Mouse (Mus musculus) lung, postnatal 0 days (tissue): Measurements from ENCODE around the gene Bach2. TPM values are rescaled to one million over a fixed set of nuclear protein-coding genes. Genes with fewer than 3 reads are reported as not detected.

Source experiments
- ATAC-seq: fragments of 200-750 bp; cut with Nextera tagmentation; 2 replicates; pipeline ENCODE4 v1.8.0; 2017; ENCODE audit warnings: moderate library complexity
- DNase-seq: peaks from one replicate; pipeline ENCODE4 v3.0.0-alpha.2; 2016; ENCODE audit warnings: low spot score
- H3K27ac ChIP-seq: fragments of 300-500 bp; sonication (generic); 2 replicates; pipeline ENCODE4 v1.5.1; 2014; ENCODE audit warnings: antibody characterized with exemption, mild to moderate bottlenecking, low read length, mixed read lengths
- H3K27me3 ChIP-seq: fragments of 300-500 bp; sonication (generic); replicated peaks from 2 replicates; pipeline ENCODE4 v1.6.1; 2014; ENCODE audit warnings: low read length, mixed read lengths; ENCODE audit not compliant: insufficient read depth
- H3K36me3 ChIP-seq: fragments of 300-500 bp; sonication (generic); 2 replicates; pipeline ENCODE4 v1.6.1; 2014; ENCODE audit warnings: low read length, mixed read lengths; ENCODE audit not compliant: insufficient read depth
- H3K4me1 ChIP-seq: fragments of 300-500 bp; sonication (generic); 2 replicates; pipeline ENCODE4 v1.6.1; 2014; ENCODE audit warnings: antibody characterized with exemption, low read depth, low read length, mixed read lengths; ENCODE audit not compliant: insufficient read depth
- H3K4me2 ChIP-seq: fragments of 300-500 bp; sonication (generic); replicated peaks from 2 replicates; pipeline ENCODE4 v1.6.1; 2014; ENCODE audit warnings: low read depth, mild to moderate bottlenecking, low read length, moderate library complexity, mixed read lengths
- H3K4me3 ChIP-seq: fragments of 300-500 bp; sonication (generic); 2 replicates; pipeline ENCODE4 v1.5.1; 2014; ENCODE audit warnings: low read depth, low read length
- H3K9ac ChIP-seq: fragments of 300-500 bp; sonication (generic); replicated peaks from 2 replicates; pipeline ENCODE4 v1.6.1; 2014; ENCODE audit warnings: low read depth, mild to moderate bottlenecking
- H3K9me3 ChIP-seq: fragments of 300-500 bp; sonication (generic); 2 replicates; pipeline ENCODE4 v1.6.1; 2016; ENCODE audit warnings: low read length, mixed read lengths
- CTCF ChIP-seq: IDR thresholded peaks from 2 replicates; pipeline ENCODE4 v1.5.1; 2016; ENCODE audit warnings: antibody characterized with exemption, mild to moderate bottlenecking
- EP300 ChIP-seq: IDR thresholded peaks from 2 replicates; pipeline ENCODE4 v1.6.1; 2016; ENCODE audit warnings: antibody characterized with exemption, mild to moderate bottlenecking, control low read depth
- WGBS: fragments of 180-500 bp; shearing (Covaris S2); extraction: QIAGEN DNeasy Blood & Tissue Kit; methylation state at CpG from one replicate; pipeline ENCODE4 v1.1.7; 2014; 5-methylcytosine and 5-hydroxymethylcytosine counted together
- polyA plus RNA-seq: library from polyadenylated mRNA; unstranded; fragments of >200 nt; fragmentation: Nextera tagmentation; extraction: Ambion mirVana; gene quantifications from 2 replicates; pipeline ENCODE4 v1.2.1, GENCODE M21; 2015

Bach2 gene
- polyA plus RNA-seq, 1 experiment from 2014 or later = 8.8 TPM

GRCm38 (mm10) chr4:32428738-32429137 is 190.1 kb downstream of the Bach2 start:
- Histone ChIP-seq H3K27ac (no peak overlapping the region), H3K27me3 (no peaks in the 10 kb centered on the region), H3K4me2 (no peak overlapping the region), H3K4me3 (no peak overlapping the region), H3K9me3 (no peaks in the 10 kb centered on the region), H3K36me3 (no peaks in the 10 kb centered on the region), H3K4me1 (no peaks in the 10 kb centered on the region), H3K9ac (no peak overlapping the region)
- 77% methylated on average over 9 of the region's 9 CpGs for WGBS
- ATAC-seq (no peak), DNase-seq (no peak)
- TF ChIP-seq CTCF = no peak
- no peak for TF ChIP-seq EP300

GRCm38 (mm10) chr4:32430136-32430535 is 191.5 kb downstream of the Bach2 start:
- ATAC-seq = no peak
- DNase-seq = no peak
- 84% methylated on average over 11 of the region's 11 CpGs for WGBS
- Histone ChIP-seq H3K9ac (no peak overlapping the region), H3K27me3 (no peaks in the 10 kb centered on the region), H3K36me3 (no peaks in the 10 kb centered on the region), H3K4me3 (no peak overlapping the region), H3K4me1 (no peaks in the 10 kb centered on the region), H3K9me3 (no peaks in the 10 kb centered on the region), H3K4me2 (no peak overlapping the region), H3K27ac (no peak overlapping the region)
- TF ChIP-seq CTCF (no peak), EP300 (no peak)

GRCm38 (mm10) chr4:32430981-32431380 is 192.4 kb downstream of the Bach2 start:
- H3K4me2 ChIP-seq = no peak overlapping the region
- H3K4me3 ChIP-seq = no peak overlapping the region
- no peaks in the 10 kb centered on the region for H3K4me1 ChIP-seq
- no peak for DNase-seq
- H3K9me3 ChIP-seq = no peaks in the 10 kb centered on the region
- H3K9ac ChIP-seq = no peak overlapping the region
- no peak overlapping the region for H3K27ac ChIP-seq
- no peak; the same call in 1 of the 2 replicates for ATAC-seq
- H3K36me3 ChIP-seq = no peaks in the 10 kb centered on the region
- TF ChIP-seq EP300 = no peak
- no peak for TF ChIP-seq CTCF
- WGBS = 37% methylated on average over 7 of the region's 7 CpGs
- no peaks in the 10 kb centered on the region for H3K27me3 ChIP-seq

- WGBS = 49% methylated on average over 10 of the region's 10 CpGs
- no peaks in the 10 kb centered on the region for H3K9me3 ChIP-seq
- H3K9ac ChIP-seq = no peak overlapping the region
- H3K36me3 ChIP-seq = no peaks in the 10 kb centered on the region
- H3K4me1 ChIP-seq = no peaks in the 10 kb centered on the region
- H3K27me3 ChIP-seq = no peaks in the 10 kb centered on the region
- DNase-seq (no peak), ATAC-seq (no peak)
- no peak overlapping the region for H3K27ac ChIP-seq
- H3K4me3 ChIP-seq = no peak overlapping the region
- no peak for TF ChIP-seq CTCF
- TF ChIP-seq EP300 = no peak
- no peak overlapping the region for H3K4me2 ChIP-seq
Measured at GRCm38 (mm10) chr4:32432271-32432781, 193.7 kb downstream of the Bach2 start.

- no peak overlapping the region for H3K4me3 ChIP-seq
- no peaks in the 10 kb centered on the region for H3K9me3 ChIP-seq
- DNase-seq (no peak), ATAC-seq (no peak)
- H3K4me1 ChIP-seq = no peaks in the 10 kb centered on the region
- WGBS = 62% methylated on average over 6 of the region's 6 CpGs
- no peak overlapping the region for H3K27ac ChIP-seq
- no peak overlapping the region for H3K9ac ChIP-seq
- TF ChIP-seq EP300 (no peak), CTCF (no peak)
- no peak overlapping the region for H3K4me2 ChIP-seq
- no peaks in the 10 kb centered on the region for H3K27me3 ChIP-seq
- no peaks in the 10 kb centered on the region for H3K36me3 ChIP-seq
Measured at GRCm38 (mm10) chr4:32432945-32433344, 194.3 kb downstream of the Bach2 start.

GRCm38 (mm10) chr4:32434612-32435011 is 196.0 kb downstream of the Bach2 start:
- 83% methylated on average over 1 of the region's 1 CpGs for WGBS
- TF ChIP-seq CTCF (no peak), EP300 (no peak)
- Histone ChIP-seq H3K27me3 (no peaks in the 10 kb centered on the region), H3K36me3 (no peaks in the 10 kb centered on the region), H3K4me2 (no peak overlapping the region), H3K4me1 (no peaks in the 10 kb centered on the region), H3K4me3 (no peak overlapping the region), H3K9ac (no peak overlapping the region), H3K9me3 (no peaks in the 10 kb centered on the region), H3K27ac (no peak overlapping the region)
- ATAC-seq (no peak), DNase-seq (no peak)
